Mouse (Mus musculus) cerebellum, adult 11-12 months (tissue): Measurements from ENCODE around the gene Fgfr2.
"Not testable (repeated sequence)": the region's sequence is repeated elsewhere in the genome, so short reads cannot be mapped to it uniquely, and the experiment has no call there.

Experiments
- DNase-seq: peaks from one replicate; pipeline ENCODE4 v3.0.0; 2022

The Fgfr2 gene

DNA sequence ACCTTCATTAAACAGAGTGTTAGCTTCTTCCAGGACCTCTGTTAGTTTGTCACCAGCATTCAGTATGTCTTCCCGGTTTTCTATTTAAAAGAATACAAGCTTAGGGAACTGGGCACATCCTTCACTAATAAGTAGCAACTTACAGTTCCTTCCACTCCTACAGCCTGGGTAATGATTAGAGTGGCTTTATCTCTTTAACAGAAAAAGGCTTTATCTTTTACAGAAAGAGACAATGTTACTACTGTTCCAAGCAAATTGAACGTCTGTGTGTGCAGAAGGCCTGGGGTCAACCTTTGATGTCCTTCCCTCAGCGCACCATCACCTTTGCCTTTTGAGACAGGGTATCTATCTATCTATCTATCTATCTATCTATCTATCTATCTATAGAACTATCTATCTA, 2577.3 kb downstream of the Fgfr2 start:
- DNase-seq, result no peak

DNA sequence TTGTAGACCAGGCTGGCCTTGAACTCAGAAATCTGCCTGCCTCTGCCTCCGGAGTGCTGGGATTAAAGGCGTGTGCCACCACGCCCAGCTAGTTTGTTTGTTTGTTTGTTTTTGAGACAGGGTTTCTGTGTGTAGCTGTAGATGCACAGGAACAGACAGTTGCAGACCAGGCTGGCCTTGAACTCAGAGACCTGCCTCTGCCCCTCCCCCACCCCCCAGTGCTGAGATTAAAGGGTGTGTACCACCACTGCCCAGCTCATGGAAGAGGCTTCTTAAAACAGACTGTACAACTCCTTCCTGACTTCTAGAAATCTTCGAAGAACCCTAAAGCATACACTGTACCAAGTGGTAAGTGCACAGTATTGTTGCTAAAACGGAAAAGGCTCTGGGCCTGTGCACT, 2577.7 kb downstream of the Fgfr2 start:
- no peak for DNase-seq

DNA sequence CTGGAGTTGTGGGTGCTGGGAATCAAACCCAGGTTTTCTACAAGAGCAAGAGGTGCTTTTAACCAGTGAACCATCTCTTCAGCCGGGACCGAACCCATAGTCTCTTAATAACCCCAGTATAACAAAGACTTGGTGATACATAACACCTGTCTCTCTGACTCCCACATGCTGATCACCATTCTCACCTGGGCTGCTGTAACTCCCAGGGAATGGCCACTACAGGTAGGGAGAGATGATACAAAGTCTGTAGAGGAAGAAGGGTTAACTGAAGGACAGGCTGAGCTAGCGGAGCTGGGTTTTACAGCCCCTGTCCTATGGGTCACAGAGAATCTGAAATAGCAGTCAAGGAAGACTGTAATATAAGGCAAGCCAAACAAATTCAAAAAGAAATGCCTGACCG, 2580.0 kb downstream of the Fgfr2 start:
- no peak for DNase-seq

DNA sequence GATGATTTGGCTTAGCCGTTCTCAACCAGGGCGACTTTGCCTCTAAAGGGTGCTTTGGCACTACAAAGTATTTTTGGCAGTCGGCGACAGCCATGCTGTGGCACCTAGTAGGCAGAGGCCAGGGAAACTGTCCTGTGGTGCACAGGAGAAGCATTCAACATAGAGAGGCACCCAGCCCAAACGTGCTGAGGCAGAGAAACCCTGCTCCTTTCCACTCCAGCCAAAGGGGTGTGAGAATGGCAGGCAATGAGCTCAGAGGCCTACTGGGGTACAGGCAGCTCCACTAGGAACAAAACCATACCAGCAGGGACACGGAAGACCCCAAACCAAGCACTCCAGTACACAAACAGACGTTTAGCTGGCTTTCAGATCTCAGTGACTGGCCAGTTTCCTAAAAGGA, 2583.0 kb downstream of the Fgfr2 start:
- no peak for DNase-seq

DNA sequence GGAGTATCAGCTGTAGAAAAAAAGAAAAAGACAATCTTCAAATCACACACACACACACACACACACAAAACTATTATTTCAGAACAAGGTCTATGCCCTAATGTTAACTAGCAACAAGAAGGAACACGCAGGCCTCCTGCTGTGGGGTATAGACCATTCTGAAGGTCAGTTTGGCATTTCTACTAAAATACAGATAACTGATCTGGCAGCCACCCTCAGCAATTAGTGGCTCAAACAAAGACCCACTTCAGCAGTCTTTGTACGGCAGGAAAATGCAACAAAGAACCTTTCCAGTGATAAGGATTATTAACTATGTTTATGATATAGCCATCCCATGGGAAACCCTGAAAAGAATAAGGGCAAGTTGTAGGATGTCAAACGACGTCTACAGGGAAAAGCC, 2586.1 kb downstream of the Fgfr2 start:
- no peak for DNase-seq

DNA sequence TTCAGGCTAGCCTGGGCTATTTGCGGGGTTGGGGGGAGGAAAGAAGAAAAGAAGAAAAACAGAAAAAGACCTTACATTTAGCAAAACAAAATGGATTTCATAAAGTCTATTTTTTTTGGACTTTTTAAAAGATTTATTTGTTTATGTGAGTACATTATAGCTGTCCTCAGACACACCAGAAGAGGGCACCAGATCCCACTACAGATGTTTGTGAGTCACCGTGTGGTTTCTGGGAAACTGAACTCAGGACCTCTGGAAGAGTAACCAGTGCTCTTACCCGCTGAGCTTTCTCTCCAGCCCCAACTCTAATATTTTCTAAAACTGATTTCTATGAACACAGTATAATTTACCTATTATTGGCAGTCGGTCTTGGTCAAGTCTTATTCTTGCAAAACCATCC, 2588.0 kb downstream of the Fgfr2 start:
- no peak for DNase-seq

DNA sequence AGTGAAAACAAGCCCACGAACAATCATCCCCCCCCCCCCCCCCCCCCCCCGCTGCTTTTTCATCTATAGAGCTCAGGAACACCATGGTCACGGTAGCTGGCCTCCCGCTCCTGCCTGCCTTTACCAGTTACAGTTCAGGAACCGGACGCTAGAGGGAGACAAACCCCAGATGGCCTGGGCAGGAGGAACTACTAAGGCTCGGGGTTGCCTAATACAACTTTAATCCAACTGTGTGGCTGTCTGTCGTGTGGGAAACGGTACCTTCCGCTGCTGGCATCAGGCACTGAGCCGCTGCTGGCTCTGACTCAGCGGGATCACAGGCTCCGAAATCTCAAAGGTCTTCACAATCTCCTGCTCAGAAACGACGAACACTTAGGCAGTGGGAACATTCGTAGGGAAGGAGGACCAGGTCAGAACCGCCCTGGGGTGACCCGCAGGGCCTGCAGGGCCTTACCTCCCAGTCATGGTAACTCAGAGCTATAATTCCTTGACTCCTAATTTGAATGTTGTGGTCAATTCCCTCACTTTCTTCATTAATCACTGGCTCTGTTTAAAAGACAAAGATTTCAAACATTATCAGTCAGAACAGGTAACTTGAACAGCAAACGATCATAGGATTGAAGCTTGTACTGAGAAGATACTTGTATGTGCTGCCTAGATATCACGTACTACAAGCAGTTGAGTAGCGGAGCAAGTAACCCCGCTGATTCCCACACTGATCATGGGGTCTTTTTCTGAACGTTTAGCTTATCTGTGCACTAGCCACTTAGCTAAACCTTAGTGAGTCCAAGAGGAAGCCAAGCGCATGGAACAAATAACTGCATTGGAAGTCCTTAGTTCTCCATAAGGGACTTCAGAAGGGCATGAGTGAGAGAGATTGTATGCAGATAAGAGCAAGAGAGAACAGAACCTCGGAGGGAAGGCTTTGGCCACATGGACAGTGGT, 2589.6 kb downstream of the Fgfr2 start:
- peak; percentile 81 for DNase-seq

DNA sequence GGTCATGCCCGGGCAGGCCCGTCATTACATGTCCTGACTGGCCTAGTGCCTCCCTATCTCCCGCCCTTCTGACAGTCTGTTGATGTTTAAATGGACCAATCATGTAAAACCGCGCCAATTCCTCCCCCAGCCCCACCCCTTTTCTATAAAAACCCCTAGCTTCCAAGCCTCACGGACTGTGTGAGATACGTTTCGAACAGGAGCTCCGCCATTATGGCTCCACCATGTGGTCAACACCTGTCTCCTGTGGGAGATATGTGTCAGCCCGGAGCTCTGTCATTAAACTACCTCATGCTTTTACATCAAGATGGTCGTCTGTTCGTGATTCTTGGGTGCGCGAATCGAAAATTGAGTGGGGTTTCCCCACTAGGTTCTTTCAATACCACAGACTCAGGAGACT, 2592.0 kb downstream of the Fgfr2 start:
- DNase-seq, result not testable (repeated sequence)

DNA sequence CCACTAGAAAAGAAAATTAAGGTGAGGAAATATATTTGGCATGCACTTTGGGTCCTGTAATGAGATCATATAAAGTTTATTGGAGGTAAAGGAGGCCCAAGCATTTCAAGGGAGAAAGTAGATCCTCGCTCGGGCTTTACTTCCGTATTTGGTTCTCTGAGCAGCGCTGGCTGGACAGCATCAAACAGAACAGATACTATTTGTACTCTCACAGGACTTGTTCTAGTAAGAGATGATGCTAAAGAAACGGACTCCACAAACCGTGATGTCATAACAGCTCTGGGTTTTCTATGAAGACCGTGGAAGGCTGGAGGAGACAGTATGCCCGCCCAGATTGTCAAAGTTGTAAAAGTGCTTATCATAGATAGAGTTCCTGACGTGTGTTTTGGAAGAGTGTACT, 2595.8 kb downstream of the Fgfr2 start:
- DNase-seq, result no peak

DNA sequence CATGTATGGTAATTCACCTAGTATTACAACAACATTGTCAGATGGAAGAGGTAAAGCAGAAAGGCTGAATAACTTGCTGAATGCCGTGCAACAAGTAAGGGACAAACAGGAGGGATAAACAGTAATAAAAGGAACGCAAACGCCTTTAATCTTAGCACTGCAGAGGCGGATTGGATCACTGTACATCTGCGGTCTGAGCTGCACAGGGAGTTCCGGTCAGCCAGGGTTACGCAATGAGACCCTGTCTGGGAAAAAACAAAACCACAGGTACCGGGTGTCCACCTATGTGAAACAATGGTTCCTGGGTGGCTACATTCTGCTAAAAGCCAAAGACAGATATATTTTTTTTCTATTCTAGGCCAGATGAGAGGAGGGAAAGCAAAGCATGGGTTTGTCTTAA, 2599.7 kb downstream of the Fgfr2 start:
- DNase-seq, result no peak

DNA sequence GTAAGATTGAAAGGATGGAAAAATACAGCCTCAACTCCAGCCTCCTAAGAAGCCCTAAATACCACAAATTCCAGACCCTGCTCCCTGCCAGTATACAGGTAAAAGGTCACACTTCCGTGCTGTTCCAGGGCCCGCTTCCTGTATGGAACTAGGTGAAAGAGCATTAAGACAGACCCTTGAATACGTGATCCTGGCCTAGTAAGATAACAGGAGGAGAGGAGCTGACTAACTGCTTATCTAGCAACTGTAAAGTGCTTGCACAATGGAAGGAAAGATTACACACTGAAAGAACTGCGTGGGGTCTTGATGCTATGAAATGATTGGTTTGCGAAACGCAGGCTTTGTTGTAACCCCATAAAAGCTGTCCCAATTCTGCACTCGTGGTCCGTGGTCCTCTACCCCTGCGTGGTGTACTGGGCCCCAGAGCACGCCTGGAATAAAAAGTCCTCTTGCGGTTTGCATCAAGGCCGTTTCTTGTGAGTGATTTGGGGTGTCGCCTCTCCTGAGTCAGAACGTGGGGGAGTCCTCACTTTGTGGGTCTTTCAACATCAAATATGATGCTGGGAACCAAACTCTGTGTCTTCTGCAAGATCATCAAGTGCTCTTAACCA, 2602.2 kb downstream of the Fgfr2 start:
- no peak for DNase-seq

DNA sequence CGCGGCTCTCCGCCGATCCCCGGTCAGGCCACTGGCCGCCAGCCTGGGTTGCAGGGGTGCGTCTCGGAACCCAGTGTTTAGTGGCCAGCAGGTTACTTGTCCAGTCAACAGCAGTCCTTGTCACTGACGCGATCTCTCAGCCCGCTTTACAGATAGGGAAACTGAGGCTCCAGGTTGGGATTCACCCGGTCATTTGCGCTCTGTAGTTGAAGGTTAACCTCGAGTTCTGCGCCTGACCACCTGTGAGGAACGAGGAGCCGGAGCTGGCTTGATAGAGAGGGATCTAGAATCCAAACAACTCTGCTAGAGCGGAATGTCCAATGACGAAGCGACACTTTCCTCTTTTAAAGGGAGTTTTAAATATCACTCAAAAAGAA, 2603.1 kb downstream of the Fgfr2 start, which contains the start of gene Ate1:
Gene Ate1 (minus strand): TSS at position 321 of the 377 bp plus-strand sequence.
- no peak for DNase-seq

DNA sequence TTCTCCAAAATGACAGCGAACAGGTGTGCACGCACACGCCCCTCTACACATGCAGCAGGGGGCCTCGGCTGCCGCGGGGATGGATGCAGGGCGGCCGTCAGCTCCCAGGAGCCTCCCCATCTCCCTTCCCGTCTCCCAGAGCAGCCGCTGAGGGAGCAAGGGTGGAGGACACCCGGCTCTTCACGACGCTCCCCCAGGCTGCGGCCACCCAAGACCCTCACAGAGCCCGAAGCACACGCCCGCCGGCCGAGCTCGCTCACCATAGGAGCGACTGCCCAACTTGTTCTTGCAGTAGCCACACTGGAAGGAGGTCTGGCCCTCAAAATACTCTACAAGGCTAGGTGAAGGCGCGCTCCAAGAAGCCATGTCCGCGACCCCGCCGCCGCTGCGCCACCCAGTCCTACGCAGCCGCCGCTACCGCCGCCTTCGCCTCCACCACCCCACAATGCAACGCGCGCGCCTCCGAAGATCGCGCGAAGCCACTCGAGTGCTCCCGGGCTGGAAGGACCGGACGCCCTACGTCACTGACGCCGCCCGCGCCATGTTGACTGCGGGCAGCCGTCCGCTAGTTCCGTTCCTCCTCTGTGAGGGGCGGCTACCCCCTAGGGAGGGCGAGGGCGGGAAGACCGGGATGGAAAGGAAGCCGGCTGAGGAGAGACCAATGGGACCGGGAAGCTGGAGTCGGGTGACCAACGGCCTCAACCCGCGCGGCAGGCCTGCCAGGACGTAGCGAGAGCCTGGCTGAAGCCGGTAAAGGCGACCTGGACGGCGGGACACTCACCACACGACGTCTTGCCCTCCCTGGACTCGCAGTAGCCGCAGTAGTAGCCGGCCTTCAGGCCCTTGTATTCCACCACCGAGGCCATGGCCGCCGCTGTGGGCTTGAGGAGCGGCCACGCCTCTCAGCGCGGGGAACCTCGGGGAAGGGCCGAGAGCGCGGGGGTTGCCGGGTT, 2603.8 kb downstream of the Fgfr2 start:
- DNase-seq, result peak; percentile 97

DNA sequence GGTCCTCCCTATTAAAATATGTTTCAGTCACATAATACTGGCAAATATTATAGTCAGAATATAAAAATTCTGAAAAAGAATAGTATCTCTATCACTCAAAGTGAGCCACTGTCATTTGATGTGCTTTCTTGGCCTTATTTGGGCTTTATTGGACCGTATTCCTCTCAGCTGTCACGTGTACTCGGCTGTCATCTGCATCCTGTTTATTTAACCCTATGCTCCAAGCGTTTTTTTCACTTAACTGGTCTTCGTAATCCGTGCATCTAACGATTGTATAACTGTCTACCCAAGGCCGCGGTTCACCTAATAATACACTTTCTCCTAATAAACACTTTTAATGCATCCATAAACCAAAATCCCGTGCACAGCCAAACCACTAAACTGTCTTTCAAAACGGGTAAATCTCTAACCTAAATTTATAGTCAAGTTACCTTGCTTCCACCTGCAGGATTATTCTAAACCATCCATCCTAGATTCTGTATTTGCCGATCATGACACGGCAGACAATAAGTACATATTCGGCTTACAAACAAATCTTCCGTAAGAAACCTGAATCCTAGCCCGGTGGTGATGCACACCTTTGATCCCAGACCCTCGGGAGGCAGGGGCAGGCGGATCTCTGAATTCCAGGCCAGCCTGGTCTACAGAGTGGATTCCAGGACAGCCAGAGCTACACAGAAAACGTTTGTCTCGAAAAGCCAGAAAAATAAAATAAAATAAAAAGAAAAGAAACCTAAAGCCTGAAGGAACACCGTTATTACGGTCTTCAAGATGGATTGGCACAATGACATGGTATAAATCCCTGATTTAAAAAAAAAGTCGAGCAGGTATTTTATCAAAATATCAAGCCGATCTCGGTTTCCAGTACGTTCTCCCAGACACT, 2604.7 kb downstream of the Fgfr2 start:
- DNase-seq, result no peak

DNA sequence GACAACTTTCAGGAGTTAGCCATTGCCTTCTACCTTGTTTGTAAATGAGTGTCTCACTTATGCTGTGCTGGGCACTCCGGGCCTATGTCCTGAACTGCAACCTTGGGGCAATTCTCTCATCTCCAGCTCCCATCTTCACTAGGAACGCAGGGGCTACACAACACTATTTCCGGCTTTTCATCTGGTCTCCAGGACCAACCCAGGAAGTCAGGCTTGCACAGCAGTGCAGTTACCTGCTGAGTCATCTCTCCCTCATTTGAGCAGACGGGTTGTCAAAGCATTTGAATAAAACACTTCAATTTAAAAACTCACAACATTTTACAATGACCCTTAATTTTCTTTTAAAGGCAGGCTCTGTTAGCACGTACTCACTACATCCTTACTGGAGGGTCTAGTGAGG, 2612.9 kb downstream of the Fgfr2 start:
- no peak for DNase-seq

DNA sequence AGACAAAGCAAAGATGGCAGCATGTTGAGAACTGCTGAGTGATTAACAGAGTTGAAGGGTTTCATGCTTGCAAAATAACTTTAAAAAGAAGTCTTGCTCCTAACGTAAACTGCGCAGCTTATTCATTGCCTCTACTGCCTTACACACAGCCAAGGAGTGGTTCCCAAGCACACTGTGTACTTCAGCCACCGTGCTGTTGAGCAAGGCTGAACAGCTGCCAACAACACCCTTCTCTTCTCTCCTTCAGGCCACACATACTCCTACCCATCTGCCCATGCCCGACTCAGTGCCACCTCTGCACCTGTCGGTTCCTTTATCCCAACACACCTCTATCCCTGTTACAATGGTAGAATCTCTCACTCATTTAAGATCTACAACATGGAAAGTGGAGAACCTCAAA, 2620.1 kb downstream of the Fgfr2 start:
- DNase-seq, result no peak

DNA sequence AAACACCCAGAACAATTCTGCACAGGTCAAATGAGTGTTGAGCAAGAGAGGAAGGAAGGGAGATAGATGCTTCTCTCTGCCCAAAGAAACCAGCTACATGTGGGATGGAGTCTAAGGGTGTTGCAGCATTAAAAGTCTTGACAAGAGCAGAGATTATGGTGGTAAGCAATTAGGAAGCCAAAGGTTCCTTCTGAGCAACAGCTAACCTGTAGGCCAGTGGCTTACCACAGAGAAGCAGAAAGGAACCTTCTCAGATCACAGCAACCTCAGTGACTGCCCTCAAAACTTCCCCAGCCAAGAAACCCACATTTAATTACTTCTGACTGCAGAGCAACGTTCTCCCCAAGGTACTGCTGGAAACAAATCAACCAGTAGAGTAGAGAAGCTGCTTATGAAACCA, 2621.7 kb downstream of the Fgfr2 start:
- no peak for DNase-seq

DNA sequence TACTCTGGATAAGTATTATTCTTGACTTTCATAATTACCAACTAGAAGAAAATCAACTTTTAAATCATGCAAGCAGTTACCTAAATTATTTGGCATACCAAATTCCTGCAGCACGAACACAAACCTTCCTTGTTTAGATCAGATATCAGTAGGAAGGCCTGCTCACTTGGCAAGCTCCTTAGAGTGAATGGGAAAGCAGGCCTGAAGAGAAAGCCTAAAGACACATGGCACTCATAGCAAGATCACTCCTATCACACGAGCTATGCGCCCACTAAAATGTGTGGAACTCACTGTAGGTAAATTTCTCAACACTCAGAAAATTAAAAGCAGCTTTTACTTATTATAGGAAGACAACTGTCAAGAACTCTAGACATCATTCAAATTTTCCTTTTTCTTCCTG, 2629.8 kb downstream of the Fgfr2 start:
- DNase-seq, result no peak

DNA sequence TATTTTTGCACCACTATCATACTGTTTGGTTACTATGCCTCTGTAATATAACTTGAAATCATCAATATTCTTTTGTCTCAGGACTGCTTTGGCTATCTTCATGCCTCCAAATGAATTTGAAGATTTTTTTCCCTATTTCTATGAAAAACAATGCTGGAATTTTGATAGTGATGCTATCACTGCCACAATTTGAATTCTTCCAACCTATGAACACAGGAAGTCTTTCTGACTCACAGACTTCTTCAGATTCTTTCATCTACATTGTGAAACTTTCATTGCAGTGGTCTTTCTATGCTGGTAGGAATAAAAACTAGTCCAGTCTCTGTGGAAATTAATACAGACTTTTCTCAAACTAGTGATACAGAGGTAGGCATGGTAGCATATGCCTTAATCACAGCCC, 2631.1 kb downstream of the Fgfr2 start:
- DNase-seq, result no peak

DNA sequence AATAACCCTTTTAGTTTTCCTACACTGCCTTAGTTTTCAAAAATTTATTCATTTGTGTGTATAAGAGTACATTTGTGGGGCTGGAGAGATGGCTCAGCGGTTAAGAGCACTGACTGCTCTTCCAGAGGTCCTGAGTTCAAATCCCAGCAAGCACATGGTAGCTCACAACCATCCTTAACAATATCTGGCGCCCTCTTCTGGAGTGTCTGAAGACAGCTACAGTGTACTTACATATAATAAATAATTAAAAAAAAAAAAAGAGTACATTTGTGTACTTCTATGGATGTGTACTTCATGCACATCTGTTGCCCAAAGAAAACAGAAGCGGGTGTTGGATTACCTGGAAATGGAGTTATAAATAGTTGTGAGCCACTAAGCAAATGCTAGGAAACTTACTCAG, 2644.1 kb downstream of the Fgfr2 start:
- not testable (repeated sequence) for DNase-seq

DNA sequence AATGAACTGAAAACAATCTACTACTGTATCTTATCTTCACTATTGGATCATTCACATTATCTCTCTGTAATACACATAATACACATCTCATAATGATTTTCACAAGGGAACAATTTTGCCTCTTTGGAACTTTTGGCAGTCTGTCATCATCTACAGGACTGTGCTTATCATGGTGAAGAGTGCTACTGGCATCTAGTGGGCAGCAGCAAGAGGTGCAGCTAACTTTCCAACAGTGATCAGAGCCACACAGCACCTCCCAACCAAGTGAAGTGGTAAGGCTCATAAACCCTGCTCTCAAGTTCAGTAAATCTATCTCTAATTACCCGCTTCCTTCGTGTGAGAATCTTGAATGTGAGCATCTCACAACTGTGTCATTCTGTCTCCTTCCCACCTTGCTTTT, 2647.2 kb downstream of the Fgfr2 start:
- DNase-seq, result peak; percentile 22

DNA sequence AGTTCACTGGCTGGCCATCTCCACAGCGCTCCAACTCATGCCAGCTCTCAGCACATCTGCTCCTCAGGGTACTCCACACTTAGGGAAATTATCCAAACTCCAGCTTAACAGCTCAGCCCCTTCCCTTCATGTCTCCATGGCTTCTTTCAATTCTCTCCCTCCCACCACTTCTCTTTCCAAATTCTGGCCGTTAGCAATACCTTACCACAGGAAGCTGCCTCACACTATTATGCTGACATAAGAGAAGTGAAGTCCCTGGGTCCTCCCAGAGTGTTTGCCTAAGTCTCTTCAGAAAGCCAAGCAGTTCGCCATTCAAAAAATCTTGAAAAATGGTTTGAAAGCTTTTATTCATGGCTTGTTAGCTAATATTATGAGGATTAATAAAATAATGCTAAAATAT, 2649.3 kb downstream of the Fgfr2 start:
- DNase-seq, result no peak
